Mouse (Mus musculus) lung, adult 2 months (tissue): Measurements from ENCODE around the gene Itga2b. TPM values are rescaled to one million over a fixed set of nuclear protein-coding genes. Genes with fewer than 3 reads are reported as not detected.
A peak's percentile ranks its signal among the peaks of the same experiment; 100 is the strongest.

ENCODE experiments used
- DNase-seq: peaks from one replicate; pipeline ENCODE4 v3.0.0; 2022
- H3K4me1 ChIP-seq: fragments of 200-500 bp; 2 replicates; pipeline ENCODE4 v1.6.1; 2011; ENCODE audit warnings: low read length; ENCODE audit not compliant: control insufficient read depth, insufficient read depth
- H3K4me3 ChIP-seq: fragments of 200-500 bp; replicated peaks from 2 replicates; pipeline ENCODE3; 2011; ENCODE audit warnings: low read depth, mild to moderate bottlenecking, control low read depth, low read length; ENCODE audit errors: extremely low read depth
- CTCF ChIP-seq: fragments of 200-500 bp; IDR thresholded peaks from 2 replicates; pipeline ENCODE4 v1.5.1; 2011; ENCODE audit warnings: mild to moderate bottlenecking, low read length, control low read depth; ENCODE audit not compliant: insufficient read depth
- POLR2A ChIP-seq: fragments of 200-500 bp; IDR thresholded peaks from 2 replicates; pipeline ENCODE4 v1.6.1; 2011; ENCODE audit warnings: low read depth, mild to moderate bottlenecking, control low read depth, low read length, borderline replicate concordance; ENCODE audit errors: extremely low read depth
- WGBS: fragments of 180-500 bp; shearing (Covaris S2); methylation state at CpG from one replicate; pipeline ENCODE4 v1.1.7; 2018; 5-methylcytosine and 5-hydroxymethylcytosine counted together
- polyA plus RNA-seq: library from polyadenylated mRNA; depleted of rRNA; stranded (reverse); fragments of >200 nt; gene quantifications from 2 replicates; pipeline ENCODE4 v1.2.3, GENCODE M21; 2012

The Itga2b gene
- polyA plus RNA-seq, 1 experiment = 14.9 TPM

DNA sequence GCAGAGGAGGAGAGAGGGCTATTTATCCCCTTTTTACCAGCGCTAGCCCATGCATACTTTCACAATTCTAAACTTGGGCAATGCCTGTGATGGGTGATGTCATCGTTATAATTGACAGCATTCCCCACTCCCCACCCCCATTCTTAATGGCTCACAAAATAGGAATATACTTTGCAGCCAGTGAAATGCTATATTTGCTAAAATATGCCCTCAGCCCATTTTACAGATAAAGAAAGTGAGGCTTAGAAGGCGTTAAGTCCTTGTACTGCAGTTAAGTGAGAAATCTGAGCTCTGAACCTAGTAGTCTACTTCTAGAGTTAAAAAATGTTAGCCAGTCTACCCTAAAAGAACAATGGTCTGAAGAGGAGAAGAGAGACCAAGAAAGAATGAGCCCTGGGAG, 25.6 kb downstream of the Itga2b start:
- DNase-seq = no peak
- Histone ChIP-seq H3K4me3 (no peak overlapping the region), H3K4me1 (peaks cover 11% of the 10 kb centered on the region)
- TF ChIP-seq POLR2A (no peak), CTCF (no peak)
- WGBS = 63% methylated on average over 3 of the region's 3 CpGs

DNA sequence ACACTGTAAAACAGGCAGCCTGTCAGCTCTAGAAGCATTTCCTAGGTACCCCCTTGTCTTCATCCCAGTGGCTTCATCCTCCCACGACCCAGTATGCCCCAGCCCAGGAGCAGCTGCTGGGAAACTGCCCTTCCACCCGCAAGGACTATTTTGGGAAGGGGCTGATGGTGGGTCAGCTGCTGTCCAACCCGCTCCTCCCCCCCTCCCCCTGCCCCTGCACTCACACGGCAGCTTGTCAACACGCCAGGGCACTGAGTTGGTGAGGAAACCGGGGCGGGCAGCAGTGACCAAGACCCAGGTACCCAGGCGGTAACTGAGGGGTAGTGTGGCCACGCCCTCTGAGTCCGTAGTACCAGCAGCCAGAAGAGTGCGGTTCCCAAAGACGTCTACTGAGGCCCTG, 26.2 kb downstream of the Itga2b start:
- TF ChIP-seq CTCF (no peak), POLR2A (no peak)
- DNase-seq = no peak
- Histone ChIP-seq H3K4me1 (peaks cover 11% of the 10 kb centered on the region), H3K4me3 (no peak overlapping the region)
- WGBS = 65% methylated on average over 12 of the region's 12 CpGs

DNA sequence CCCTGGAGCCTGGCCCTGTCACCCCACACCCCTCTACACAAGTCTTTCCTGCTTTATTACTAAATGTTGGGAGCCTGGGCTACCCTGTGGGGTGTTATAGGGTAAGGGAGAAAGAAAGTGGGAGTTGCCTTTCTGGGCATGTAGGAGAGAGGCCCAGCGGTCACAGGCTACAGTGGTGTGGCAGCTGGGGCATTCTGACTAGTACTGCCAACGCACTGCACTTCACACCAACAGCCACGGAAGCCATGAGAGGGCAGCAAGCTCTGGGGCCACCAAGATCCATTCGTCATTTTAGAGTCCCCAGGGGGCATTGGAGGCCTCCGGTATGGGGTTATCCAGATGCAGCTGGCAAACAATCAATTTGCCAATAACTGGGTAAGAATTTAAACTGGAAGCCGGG, 27.8 kb downstream of the Itga2b start:
- H3K4me1 ChIP-seq = peaks cover 11% of the 10 kb centered on the region
- TF ChIP-seq POLR2A (no peak), CTCF (no peak)
- no peak overlapping the region for H3K4me3 ChIP-seq
- 88% methylated on average over 6 of the region's 6 CpGs for WGBS
- no peak for DNase-seq

DNA sequence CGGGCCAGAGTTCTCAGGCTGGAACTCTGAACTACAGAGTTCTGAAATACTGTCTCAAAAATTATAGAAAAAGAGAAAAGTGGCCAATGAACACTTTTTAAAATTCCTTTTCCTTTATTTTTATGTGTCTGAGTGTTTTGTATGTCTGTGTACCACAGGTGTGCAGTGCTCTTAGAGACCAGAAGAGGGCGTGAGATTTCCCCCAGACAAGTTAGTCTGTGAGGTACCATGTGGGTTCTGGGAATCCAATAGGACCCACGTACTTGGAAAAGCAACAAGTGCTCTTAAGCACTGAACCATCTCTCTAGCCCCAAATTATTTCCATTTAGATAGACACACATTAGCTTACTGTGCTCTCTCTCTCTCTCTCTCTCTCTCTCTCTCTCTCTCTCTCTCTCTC, 28.5 kb downstream of the Itga2b start:
- Histone ChIP-seq H3K4me3 (no peak overlapping the region), H3K4me1 (peaks cover 11% of the 10 kb centered on the region)
- TF ChIP-seq POLR2A (no peak), CTCF (no peak)
- 76% methylated on average over 3 of the region's 3 CpGs for whole genome bisulfite sequencing
- DNase-seq = no peak

DNA sequence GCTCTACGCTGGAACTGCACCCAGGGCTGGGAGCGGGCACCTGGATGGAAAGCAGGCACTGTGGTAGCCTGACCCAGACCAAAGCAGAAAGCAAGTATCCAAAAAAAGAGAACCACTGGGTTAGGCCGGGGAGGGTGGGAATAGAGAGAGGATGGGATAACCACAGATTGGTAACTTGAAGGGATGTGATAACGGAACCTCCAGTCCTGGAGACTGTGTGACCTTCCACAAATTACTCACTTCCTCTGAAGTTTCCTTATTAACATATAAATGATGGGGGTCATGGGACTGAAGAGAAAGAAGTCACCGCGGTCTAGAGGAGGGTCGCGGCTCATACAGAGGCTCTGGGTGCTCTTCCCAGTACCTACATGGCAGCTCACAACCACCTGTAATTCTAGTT, 29.7 kb downstream of the Itga2b start:
- WGBS = 80% methylated on average over 8 of the region's 8 CpGs
- H3K4me3 ChIP-seq = no peak overlapping the region
- DNase-seq = no peak
- TF ChIP-seq POLR2A (no peak), CTCF (no peak)
- H3K4me1 ChIP-seq = no peaks in the 10 kb centered on the region

DNA sequence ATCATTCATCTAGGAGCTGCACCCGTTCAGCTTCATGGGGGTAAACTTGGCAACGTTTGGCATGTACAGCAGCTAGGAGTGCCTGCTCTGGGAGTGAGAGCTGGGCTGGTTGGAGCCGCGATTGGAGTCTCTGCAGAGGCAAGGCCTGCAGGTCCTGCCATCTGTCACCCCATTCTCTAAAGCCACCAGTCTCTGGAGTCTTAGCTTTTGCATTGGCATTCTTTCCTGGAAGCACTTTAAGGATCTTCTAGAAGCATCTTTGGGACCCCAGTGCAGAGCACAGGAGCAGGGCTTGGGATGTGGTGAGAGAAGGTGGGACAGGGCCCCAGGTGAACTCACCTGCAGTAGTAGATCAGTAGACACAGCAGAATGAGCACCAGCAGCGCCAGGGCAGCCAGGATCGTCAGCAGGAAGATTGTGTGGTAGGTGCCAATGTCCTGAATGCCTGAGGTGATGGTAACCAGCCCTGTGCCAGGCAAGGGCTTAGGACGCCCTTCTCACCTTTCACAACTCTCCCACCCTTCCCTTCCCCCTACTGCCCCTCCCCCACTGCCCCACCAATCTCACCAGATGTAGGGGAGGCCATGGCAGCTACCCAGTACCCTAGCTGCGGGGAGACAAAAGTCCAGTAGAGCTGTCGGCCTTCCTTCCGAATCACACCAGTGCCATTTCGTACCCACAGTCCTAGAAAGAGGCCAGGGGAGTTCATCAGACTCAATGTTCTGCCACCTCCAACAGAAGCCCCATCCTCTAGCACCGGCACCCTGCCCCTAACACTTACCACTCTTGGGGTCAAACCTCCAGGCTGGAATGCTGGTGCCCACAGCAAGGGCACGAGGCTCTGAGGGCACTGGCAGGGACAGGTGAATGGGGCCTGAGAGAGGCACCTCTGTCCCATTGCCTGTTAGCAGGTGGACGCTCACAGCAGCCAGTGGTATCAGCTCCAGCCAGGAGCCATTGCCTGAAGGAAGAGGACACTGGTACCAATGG, 30.5 kb downstream of the Itga2b start:
- TF ChIP-seq POLR2A = no peak
- no peak for TF ChIP-seq CTCF
- no peak overlapping the region for H3K4me3 ChIP-seq
- 88% methylated on average over 14 of the region's 14 CpGs for WGBS
- H3K4me1 ChIP-seq = no peaks in the 10 kb centered on the region
- DNase-seq = no peak

DNA sequence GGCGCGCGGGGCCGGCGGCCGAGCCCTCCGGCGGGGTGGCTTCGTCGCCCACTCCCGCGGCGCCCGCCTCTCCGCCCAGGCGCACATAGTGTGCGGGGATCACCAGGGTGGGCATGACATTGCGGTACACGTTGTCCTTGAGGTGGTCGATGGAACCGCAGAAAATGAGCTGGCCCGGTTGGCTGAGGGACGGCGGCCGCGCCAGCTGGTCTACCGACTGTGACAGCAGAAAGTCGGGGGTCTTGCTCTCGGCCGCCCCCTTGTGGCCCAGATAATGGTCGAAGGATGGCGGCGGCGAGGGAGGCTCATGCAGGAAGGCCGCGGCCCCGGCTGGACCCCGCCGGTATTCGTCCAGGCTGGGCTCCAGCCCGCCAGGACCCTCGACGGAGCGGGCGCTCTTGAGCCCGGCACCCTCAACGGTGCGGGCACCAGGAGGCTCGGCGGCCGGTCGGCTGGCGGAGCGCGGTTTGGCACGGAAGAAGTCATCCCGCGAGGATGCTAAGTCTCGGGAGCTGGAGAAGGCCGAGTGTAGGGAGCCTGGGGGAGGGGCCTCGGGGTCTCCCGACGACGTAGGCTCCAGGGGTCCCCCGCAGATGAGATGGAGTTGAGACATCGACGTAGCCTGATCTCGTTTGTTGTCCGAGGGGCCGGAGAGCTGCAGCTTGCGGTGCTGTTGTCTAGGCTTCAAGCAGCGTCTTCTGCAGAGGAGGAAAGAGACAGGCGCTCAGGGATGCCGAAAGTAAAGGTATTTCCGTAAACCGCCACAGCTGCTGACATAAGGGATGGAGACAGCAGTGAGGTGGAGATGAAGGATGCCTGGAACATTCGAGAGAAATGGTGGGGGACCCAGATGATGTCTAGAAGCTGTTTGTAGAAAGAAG, 31.5 kb downstream of the Itga2b start:
- TF ChIP-seq POLR2A (no peak), CTCF (peak; percentile 18; the same call in 1 of the 2 replicates)
- H3K4me3 ChIP-seq = peak overlapping the region; percentile 58
- H3K4me1 ChIP-seq = no peaks in the 10 kb centered on the region
- DNase-seq = peak; percentile 79
- WGBS = 33% methylated on average over 77 of the region's 77 CpGs

DNA sequence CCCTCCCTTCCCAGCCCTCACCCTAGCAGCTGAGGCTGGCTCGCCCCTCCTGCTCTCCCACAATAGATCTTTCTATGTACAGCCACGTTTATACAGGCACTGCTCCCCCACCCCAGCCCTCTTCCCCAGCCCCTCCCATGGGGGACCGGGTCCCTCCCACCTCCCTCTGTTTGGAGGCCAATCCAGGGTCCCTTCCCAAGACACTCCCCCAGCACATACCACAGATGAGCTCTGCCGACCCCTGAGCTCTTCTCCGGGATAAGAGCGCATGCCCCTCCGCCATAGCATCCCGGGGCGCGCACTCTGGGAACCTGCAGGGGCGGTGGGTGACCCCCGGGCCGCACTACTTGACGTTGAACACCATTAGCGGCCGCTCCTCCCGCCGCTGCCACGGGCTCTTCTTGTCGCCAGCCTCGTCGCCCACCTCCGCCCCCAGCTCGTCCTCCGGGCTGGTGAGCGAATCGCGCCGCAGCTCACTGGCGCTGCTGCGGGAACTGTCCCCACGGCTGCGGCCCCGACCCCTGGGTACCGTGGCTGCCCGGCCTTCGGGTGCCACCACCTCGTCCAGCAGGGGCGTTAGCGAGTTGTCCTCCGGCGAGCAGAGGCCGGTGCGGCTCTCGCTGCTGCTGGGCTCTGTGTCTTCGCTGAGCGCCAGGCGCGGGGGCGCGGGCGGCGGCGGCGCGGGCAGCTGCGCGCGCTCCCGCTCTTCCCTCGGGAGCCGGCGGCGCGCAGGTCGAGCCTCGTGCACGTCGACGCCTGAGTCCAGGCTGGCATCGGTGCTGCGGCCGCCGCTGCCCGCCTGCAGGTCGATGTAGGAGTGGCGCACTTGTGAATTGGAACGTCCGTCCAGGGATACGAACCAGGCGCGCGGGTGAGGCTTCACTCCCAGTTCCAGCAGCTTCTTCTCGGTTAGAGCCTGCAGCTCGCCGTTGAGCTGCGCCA, 32.5 kb downstream of the Itga2b start:
- H3K4me1 ChIP-seq = peaks cover 4% of the 10 kb centered on the region
- no peak for DNase-seq
- peak overlapping the region; percentile 58 for H3K4me3 ChIP-seq
- no peak for TF ChIP-seq CTCF
- TF ChIP-seq POLR2A = no peak
- 44% methylated on average over 87 of the region's 87 CpGs for WGBS
